Mouse (Mus musculus) 3T3-L1 (cell line): ENCODE data around the gene Rpusd2.
A peak's percentile ranks its signal among the peaks of the same experiment; 100 is the strongest.
"Not testable (repeated sequence)": the region's sequence is repeated elsewhere in the genome, so short reads cannot be mapped to it uniquely, and the experiment has no call there.

Source experiments
- DNase-seq: peaks from one replicate; pipeline ENCODE4 v3.0.0-alpha.2; 2015; ENCODE audit warnings: low read depth, low spot score

The Rpusd2 gene

DNA sequence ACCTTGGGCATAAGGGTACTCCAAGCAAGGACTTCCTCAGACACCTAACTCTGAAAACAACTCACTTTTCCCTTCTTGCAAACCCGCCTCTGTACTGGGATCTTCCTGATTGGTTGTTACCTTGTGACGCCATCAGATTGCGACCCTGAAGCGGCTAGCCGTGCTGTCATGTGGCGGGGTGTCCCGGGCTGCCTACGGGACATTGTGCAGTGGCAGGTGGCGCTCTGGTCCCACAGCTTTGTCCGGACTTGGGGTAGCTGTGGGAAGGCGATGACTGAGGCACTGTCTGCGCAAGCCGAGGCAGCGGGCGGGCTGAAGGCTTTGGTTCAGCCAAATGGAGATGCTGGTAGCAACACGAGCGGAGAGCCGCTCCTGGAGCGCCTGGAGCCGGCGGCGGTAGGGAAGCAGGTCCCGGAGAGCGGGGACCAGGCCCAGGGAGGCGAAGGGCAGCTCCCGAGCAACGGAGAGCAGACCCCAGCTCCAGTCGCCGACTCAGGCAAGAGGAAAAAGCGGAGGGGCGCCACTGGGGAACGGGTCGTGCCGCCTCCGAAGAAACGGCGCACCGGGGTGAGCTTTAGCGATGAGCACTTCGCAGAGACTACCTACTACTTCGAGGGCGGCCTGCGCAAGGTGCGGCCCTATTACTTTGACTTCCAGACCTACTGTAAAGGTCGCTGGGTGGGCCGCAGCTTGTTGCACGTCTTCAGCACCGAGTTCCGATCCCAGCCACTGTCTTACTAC lies at the start of gene Rpusd2:
TSS of gene Rpusd2 (plus strand) at position 135 of the 741 bp plus-strand sequence.
- peak; percentile 97 for DNase-seq

- DNase-seq = no peak
Measured at GRCm38 (mm10) chr2:118995490-118995889, 39.1 kb upstream of the Rpusd2 start.

GRCm38 (mm10) chr2:118995919-118996797 lies 38.4 kb upstream of the Rpusd2 start:
- DNase-seq = no peak

- DNase-seq = no peak
Measured at GRCm38 (mm10) chr2:118996798-118997105, 37.8 kb upstream of the Rpusd2 start.

DNA sequence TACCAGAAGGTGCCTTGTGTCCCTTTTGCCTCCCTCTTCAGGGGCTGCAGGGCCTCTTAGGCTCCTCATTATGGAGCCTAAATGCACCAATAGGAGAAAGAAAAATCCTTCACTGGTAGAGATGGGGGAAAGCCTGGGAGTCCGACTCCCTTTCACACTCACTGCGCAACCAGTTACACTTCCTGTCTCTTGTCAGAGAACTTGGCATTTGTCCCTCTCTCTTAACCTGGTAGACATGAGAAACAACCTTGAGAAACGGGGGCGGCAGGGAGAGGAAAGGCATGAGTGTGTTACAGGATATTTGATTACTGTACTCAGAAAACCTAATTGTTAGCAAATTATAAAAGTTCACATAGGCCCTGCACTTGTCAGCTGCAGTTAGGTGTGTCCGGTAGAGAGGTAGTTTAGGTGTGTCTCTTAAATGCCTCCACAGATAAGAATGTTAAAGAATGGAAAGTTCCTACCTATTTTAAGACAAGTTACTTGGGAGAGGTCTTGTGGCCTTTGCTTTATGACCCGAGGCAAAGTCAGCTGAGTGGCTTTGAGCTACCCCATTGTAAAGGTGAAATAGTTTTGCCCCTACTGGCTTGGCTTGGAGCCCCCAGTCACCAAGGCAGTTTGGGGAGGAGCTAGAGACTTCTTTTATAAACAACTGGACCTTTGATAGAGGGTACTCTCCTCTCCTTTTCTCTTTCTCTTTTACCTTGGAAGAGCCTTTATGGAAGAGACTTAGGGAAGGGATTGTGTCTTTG lies 36.3 kb upstream of the Rpusd2 start:
- no peak for DNase-seq

GRCm38 (mm10) chr2:118999025-118999639 lies 35.5 kb upstream of the Rpusd2 start:
- DNase-seq = no peak

- DNase-seq = no peak
Measured at GRCm38 (mm10) chr2:119006886-119007285, 27.7 kb upstream of the Rpusd2 start.

GRCm38 (mm10) chr2:119009376-119009775 lies 25.2 kb upstream of the Rpusd2 start:
- DNase-seq = peak; percentile 84

GRCm38 (mm10) chr2:119014989-119015388 lies 19.6 kb upstream of the Rpusd2 start:
- DNase-seq = no peak

DNA sequence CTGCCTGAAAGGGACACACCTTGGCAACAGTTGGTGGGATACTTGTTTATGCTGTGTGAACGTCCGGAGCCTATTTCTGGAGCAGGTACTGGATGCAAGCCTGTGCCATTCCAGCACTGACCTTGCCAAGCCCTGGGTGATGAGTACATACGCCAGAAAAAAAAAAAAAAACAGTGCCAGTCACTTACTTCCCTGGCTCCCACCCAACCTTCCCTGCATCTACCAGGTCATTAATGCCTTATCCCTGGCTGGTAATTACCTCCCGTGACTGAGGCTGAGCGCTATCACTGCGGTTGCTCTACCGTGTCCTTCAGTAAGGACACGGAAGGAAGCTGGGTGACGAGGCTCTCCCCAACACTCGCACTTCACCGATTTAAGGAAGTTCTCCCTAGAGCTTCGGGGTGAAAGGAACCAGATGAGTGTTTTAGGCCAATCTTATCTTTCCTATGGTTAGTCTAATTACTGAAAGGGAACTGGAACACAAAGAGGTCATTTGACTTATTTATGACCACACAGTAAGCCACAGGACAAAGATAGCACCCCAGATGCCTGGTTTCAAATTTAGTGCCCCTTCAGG lies 18.9 kb upstream of the Rpusd2 start:
- no peak for DNase-seq

- not testable (repeated sequence) for DNase-seq
Measured at GRCm38 (mm10) chr2:119016312-119016711, 18.3 kb upstream of the Rpusd2 start.

DNA sequence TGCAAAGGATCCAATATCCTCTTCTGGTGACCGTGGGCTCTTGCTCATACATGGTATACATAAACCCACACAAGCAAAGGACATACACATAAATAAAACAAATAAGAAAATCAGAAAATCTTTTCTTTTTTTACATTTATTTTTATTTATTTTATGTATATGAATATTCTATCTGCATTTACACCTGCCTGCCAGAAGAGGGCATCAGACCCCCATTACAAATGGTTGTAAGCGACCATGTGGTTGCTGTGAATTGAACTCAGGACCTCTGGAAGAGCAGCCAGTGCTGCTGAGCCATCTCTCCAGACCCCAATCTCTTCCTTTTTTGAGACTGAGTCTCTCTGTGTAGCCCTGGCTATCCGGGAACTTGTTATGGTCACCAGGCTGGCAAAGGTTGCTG lies 16.9 kb upstream of the Rpusd2 start:
- DNase-seq = no peak

DNA sequence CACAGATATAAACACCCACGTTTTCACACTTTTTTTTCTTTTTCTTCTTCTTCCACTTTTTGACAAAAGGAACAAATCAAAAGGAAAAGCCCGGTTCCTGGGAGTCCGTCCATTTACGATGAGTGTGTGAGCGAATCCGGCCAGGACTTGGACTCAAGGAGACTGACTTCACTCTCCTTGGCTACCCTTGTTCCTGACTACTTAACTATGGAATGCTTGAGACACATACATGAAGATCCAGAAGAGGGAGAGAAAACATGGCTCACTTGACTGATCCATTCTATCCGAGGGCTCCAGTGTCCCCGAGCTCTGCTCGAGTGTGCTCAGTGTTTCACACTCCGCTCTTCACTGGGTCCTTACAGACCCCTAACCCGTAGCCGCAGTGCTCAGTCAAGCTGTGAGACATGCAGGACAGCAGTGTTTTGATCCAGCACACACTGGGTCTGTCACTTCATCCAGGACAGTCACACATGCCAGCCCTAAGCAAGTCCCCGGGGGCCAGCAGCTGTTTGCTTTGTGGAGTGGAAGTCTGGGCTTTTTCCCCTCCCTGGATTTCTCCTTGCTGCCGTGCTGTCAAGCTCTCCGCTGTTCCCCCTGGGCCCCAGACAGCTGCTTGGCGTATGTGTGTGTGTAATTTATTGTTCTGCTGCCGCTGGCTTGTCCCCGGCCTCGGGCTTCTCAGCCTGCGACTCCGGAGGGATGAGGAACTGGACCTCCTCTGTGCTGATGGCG lies 16.0 kb upstream of the Rpusd2 start:
- DNase-seq = no peak

DNA sequence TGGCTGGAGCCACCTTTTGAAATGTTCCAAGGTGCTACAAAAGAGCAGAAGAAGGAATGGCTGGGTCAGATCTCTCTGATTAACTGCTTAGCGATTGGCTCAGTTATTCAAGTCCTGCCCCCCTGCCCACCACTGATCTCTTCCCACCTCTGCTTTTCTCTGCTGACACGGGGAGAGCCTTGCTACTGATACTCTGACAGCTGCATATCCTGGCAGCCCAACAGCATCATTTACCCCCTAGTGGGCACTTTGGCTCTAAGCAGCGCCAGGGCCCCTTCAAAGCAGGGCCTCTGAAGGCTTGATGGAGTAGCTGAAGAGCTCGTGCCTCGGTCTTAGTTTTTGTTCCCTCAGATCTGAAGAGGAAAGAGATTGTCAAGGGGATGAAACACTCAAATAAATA lies 15.5 kb upstream of the Rpusd2 start:
- DNase-seq = no peak

DNA sequence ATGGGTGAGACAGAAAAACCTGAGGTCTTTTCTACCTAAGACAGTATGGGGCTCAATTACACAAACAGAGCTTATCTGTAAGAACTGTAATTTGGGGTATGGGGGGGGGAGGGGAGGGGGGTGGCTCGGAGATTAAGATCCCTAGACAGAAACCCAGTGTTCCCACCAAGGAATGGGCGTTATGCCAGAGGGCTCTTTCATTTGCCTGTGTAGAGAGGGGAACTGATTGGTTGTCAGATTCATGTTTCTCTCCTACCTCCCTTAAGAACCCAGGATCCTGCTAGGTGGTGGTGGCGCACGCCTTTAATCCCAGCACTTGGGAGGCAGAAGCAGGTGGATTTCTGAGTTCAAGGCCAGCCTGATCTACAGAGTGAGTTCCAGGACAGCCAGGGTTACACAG lies 15.1 kb upstream of the Rpusd2 start:
- no peak for DNase-seq

- peak; percentile 71 for DNase-seq
Measured at GRCm38 (mm10) chr2:119023154-119023660, 11.4 kb upstream of the Rpusd2 start.

- peak; percentile 44 for DNase-seq
Measured at GRCm38 (mm10) chr2:119024536-119025238, 9.9 kb upstream of the Rpusd2 start.

GRCm38 (mm10) chr2:119025239-119025616 lies 9.4 kb upstream of the Rpusd2 start:
- DNase-seq = no peak

DNA sequence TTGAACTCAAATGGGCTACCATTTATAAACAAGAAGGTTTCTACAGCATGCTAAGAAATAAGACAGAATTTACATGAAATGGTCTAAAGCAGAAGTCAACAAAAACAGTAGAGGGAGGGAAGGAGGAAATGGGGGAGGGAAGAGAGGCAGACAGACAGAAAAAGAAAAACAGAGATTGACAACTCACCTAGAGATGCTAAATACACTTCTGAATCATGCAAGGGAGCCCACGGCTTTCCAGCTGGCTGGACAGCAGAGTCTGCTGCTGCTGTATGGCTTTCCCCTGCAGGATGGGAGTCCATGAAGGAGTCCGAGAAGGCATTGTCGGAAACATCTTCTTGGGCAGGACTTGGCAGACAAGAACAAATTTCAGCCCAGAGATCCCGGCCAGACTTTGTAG lies 7.6 kb upstream of the Rpusd2 start:
- DNase-seq = no peak
